In genomic region chr16:44313422-44313821, GRCm38 (mm10) we compare ENCODE assay signal across 17 mouse cellular contexts. TPM values are rescaled to one million over a fixed set of nuclear protein-coding genes. Genes with fewer than 3 reads are reported as not detected.
A peak's percentile ranks its signal among the peaks of the same experiment; 100 is the strongest.
DNase-seq lines count a peak whose midpoint lies in the region; ATAC-seq and TF ChIP-seq lines count a peak whose summit lies in the region.
"Had no signal": no experiment of that assay in that cellular context is flagged by ENCODE, and none has a peak within 500 bp of the region (broad histone marks: within the 10 kb centered on the region; RNA-seq: fewer than 3 reads in every experiment).

No protein-coding gene starts in this region.

- no peak for DNase-seq in heart, adult 18-20 months
- peak; percentile 93 for DNase-seq in 416B (ENCODE audit: low read depth)
- peak; percentile 39 for DNase-seq in brain, embryonic 14.5 days (ENCODE audit: low read depth)
- no peak for DNase-seq in liver, postnatal 0 days
- DNase-seq in B cell, adult 2 months: no peak
- no peak for DNase-seq in layer of hippocampus, postnatal 14 days (ENCODE audit: low spot score in 2 of 2)
- DNase-seq in left cerebral cortex, adult 2 months (ENCODE audit: extremely low spot score in 1 of 2, low spot score in 2 of 2): no peak
- DNase-seq: heart, postnatal 14 days; kidney, adult 9 months; retina, postnatal 1 day; thymus, postnatal 14 days had no signal

- no peak overlapping the region for H3K27ac ChIP-seq in heart, embryonic 12.5 days (ENCODE audit: poor library complexity, severe bottlenecking)
- H3K27ac ChIP-seq in liver, postnatal 0 days (ENCODE audit: low read depth): no peak overlapping the region
- H3K27ac ChIP-seq in left cerebral cortex, adult 2 months: no peak overlapping the region
- H3K27ac ChIP-seq: forebrain, embryonic 12.5 days; limb, embryonic 12.5 days; macrophage had no signal

- peak; percentile 55 for ATAC-seq in heart, embryonic 12.5 days (ENCODE audit: insufficient number of reproducible peaks, low FRiP score)
- ATAC-seq in liver, postnatal 0 days: peak; percentile 49; the same call in 1 of the 2 replicates

- WGBS in heart, embryonic 12.5 days: 25% methylated on average over 4 of the region's 4 CpGs
- WGBS in liver, postnatal 0 days (ENCODE audit: insufficient replicate concordance): 30% methylated on average over 4 of the region's 4 CpGs

- no peak for TF ChIP-seq POLR2A in brain, embryonic 14.5 days (IDR thresholded peaks at IDR 0.05; ENCODE audit: borderline replicate concordance, extremely low read depth, insufficient read depth, insufficient read length, poor library complexity, severe bottlenecking)

- intact Hi-C loops in left cerebral cortex, adult 2 months (cut with DNase I): no loop called here

- H3K27me3 ChIP-seq in heart, embryonic 12.5 days (replicated peaks): peaks cover 8% of the 10 kb centered on the region; the same call in 1 of the 2 replicates
- no peaks in the 10 kb centered on the region for H3K27me3 ChIP-seq in liver, postnatal 0 days (ENCODE audit: insufficient read depth, low read length)
- H3K27me3 ChIP-seq: forebrain, embryonic 12.5 days; limb, embryonic 12.5 days had no signal

- H3K4me2 ChIP-seq in heart, embryonic 12.5 days: no peak overlapping the region
- H3K4me2 ChIP-seq in liver, postnatal 0 days (ENCODE audit: low read depth, low read length): no peak overlapping the region
- H3K4me2 ChIP-seq: forebrain, embryonic 12.5 days; limb, embryonic 12.5 days had no signal

- no peaks in the 10 kb centered on the region for H3K36me3 ChIP-seq in heart, embryonic 12.5 days
- no peaks in the 10 kb centered on the region for H3K36me3 ChIP-seq in liver, postnatal 0 days (replicated peaks; ENCODE audit: insufficient read depth, low read length)
- H3K36me3 ChIP-seq: forebrain, embryonic 12.5 days; limb, embryonic 12.5 days had no signal

- H3K4me1 ChIP-seq in heart, embryonic 12.5 days (replicated peaks): peaks cover 9% of the 10 kb centered on the region; the same call in 1 of the 2 replicates
- no peaks in the 10 kb centered on the region for H3K4me1 ChIP-seq in liver, postnatal 0 days (ENCODE audit: insufficient read depth)
- H3K4me1 ChIP-seq: forebrain, embryonic 12.5 days; limb, embryonic 12.5 days had no signal

- no peak overlapping the region for H3K9ac ChIP-seq in heart, embryonic 12.5 days
- no peak overlapping the region for H3K9ac ChIP-seq in liver, postnatal 0 days (replicated peaks)
- H3K9ac ChIP-seq: forebrain, embryonic 12.5 days; limb, embryonic 12.5 days had no signal

- TF ChIP-seq CTCF in brain, embryonic 14.5 days (IDR thresholded peaks at IDR 0.05; ENCODE audit: borderline replicate concordance, extremely low read depth, insufficient read depth, insufficient read length): no peak
- TF ChIP-seq CTCF in liver, postnatal 0 days (IDR thresholded peaks at IDR 0.05; ENCODE audit: low read depth): no peak
- TF ChIP-seq CTCF in left cerebral cortex, adult 2 months (IDR thresholded peaks at IDR 0.05): no peak

- H3K9me3 ChIP-seq in heart, embryonic 12.5 days (replicated peaks): no peaks in the 10 kb centered on the region
- no peaks in the 10 kb centered on the region for H3K9me3 ChIP-seq in liver, postnatal 0 days (ENCODE audit: low read length)
- H3K9me3 ChIP-seq: forebrain, embryonic 12.5 days; limb, embryonic 12.5 days had no signal

- TF ChIP-seq EP300 in liver, postnatal 0 days (IDR thresholded peaks at IDR 0.05; ENCODE audit: low read depth): no peak

- no peak overlapping the region for H3K4me3 ChIP-seq in heart, embryonic 12.5 days
- H3K4me3 ChIP-seq in liver, postnatal 0 days (ENCODE audit: low read depth, low read length): no peak overlapping the region
- no peak overlapping the region for H3K4me3 ChIP-seq in left cerebral cortex, adult 2 months
- H3K4me3 ChIP-seq: forebrain, embryonic 12.5 days; limb, embryonic 12.5 days; myocyte had no signal

RNA-seq across cellular contexts. Expression of gene Sidt1, which starts 19.6 kb away (rescaled TPM):
- polyA plus RNA-seq in heart, embryonic 12.5 days (2016; fragmentation: Nextera tagmentation; extraction: Ambion mirVana): not detected in 2 replicates
- total RNA-seq in heart, adult 18-20 months (2021): under 1 TPM; 0.30 to 0.85 TPM
- polyA plus RNA-seq in brain, embryonic 14.5 days (2012; rRNA removed): 5.1 and 7.9 TPM in 2 replicates
- 0.02 TPM in 1 of 2 replicates, not detected in the other for polyA plus RNA-seq in liver, postnatal 0 days (2015; fragmentation: Nextera tagmentation; extraction: Ambion mirVana)
- total RNA-seq in layer of hippocampus, postnatal 14 days (2021): 10 to 100 TPM; 37.3 to 44.4 TPM
- 10 to 100 TPM; 48.3 to 49.7 TPM for total RNA-seq in left cerebral cortex, adult 2 months (2021)
- total RNA-seq: gastrocnemius, adult 8-10 months had no signal
- polyA plus RNA-seq: macrophage, myocyte had no signal

RNA-seq across cellular contexts. Expression of gene Spice1, which starts 33.5 kb away (rescaled TPM):
- polyA plus RNA-seq in heart, embryonic 12.5 days (2016; fragmentation: Nextera tagmentation; extraction: Ambion mirVana): 22.1 and 23.9 TPM in 2 replicates
- 10 to 100 TPM in 1 of 2 experiments, 1 to 10 TPM in 1; 8.5 to 11.4 TPM for total RNA-seq in heart, adult 18-20 months (2021)
- 16.6 and 24.8 TPM in 2 replicates for polyA plus RNA-seq in brain, embryonic 14.5 days (2012; rRNA removed)
- polyA plus RNA-seq in liver, postnatal 0 days (2015; fragmentation: Nextera tagmentation; extraction: Ambion mirVana): 4.1 and 4.9 TPM in 2 replicates
- total RNA-seq in layer of hippocampus, postnatal 14 days (2021): 10 to 100 TPM; 15.1 to 16.7 TPM
- 10 to 100 TPM; 19.5 to 22.7 TPM for total RNA-seq in left cerebral cortex, adult 2 months (2021)

Comparison
In these comparisons a context has a peak if more than half of its experiments do, and no peak if none do; other contexts are left out.
1. DNase-seq: peak in 416B (single experiment) and brain, embryonic 14.5 days (single experiment); none in heart, adult 18-20 months (0 of 2), liver, postnatal 0 days (single experiment), B cell, adult 2 months (0 of 2), layer of hippocampus, postnatal 14 days (0 of 2) and left cerebral cortex, adult 2 months (0 of 2).
2. RNA of gene Sidt1, which starts 19.6 kb away (total RNA-seq): 48.3 to 49.7 TPM in left cerebral cortex, adult 2 months and 37.3 to 44.4 TPM in layer of hippocampus, postnatal 14 days; 0.30 to 0.85 TPM in heart, adult 18-20 months; every median in the first group is over 10 times any median in the second.